Mouse (Mus musculus) layer of hippocampus, adult 9-10 months (tissue): ENCODE measurements around the gene Chit1.

Experiments
- DNase-seq: peaks from one replicate; pipeline ENCODE4 v3.0.0; 2022; ENCODE audit warnings: low spot score

Chit1 gene

DNA sequence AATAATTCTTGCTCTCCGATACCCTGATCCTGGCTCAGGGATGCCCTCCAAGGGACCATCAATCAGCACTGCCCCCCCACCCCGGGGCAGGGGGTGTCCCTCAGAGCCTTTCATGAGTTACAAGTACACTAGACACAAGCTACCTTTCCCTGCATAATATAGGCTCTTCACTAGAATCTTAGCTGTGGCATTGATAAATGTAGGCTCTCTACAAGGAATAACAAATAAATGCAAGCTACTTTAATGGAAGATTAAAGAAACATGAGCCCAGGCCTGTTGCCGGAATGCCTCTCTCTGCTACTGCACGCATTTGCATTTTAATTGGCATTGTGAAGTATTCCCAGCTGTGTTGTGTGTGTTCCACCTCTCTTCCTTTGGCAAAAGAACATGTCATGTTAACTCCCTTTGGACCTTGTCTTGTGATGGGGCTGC is 31.3 kb downstream of the Chit1 start:
- DNase-seq = no peak

DNA sequence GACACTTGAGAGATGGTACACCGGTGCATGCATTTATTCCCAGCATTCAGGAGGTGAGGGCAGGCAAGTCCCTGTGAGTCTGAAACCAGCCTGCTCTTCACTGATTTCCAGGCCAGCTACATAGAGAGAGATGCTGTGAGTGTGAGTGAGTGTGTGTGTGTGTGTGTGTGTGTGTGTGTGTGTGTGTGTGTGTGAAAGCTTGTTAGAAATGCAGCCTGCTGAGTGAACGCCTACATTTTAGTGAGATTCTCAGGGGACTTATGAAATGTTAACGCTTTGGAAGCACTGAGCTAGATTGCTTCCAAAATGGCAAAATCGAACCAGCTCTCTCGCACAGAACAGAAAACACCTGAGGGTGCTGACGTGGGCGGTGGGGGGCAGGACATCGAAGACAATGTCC is 35.0 kb downstream of the Chit1 start:
- DNase-seq = peak; percentile 8

DNA sequence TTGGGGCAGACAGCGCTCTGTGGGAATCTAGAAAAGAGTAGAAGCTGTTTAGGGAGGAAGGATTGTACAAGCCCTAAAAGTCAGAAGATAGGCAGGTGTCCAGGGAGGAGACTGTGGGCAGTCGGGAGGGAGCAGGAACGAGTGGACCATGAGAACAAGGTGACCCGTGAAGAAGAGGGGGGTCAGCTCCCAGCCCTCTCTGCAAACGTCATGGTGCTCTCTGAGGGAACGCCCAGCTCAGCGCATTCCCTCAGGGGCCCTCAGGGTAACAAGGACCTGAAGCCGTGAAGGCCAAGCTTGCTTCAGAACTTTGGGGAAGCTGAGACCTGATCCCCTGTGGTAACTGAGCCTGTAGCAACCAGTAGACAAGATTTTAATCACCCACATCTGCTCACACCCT is 39.0 kb downstream of the Chit1 start:
- no peak for DNase-seq

DNA sequence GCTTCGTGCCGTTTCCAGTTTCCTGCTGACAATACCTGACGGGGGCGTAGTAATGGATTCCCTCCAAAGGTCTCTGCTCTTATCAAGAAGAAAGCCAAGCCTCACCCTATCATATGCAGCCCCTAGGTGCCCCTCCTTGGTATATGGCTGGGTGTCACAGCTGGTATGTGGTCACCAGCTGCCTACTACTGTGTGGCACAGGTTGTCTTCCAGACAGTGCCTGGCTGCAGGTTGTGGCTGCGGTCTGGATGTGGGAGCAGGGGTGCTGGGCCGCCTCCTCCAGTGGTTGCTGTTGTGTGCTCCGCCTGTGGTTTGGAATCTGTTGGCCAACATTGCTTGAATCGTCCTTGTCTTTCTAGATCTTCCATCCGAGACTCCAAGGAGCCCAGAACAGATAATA is 39.7 kb downstream of the Chit1 start:
- DNase-seq = no peak

DNA sequence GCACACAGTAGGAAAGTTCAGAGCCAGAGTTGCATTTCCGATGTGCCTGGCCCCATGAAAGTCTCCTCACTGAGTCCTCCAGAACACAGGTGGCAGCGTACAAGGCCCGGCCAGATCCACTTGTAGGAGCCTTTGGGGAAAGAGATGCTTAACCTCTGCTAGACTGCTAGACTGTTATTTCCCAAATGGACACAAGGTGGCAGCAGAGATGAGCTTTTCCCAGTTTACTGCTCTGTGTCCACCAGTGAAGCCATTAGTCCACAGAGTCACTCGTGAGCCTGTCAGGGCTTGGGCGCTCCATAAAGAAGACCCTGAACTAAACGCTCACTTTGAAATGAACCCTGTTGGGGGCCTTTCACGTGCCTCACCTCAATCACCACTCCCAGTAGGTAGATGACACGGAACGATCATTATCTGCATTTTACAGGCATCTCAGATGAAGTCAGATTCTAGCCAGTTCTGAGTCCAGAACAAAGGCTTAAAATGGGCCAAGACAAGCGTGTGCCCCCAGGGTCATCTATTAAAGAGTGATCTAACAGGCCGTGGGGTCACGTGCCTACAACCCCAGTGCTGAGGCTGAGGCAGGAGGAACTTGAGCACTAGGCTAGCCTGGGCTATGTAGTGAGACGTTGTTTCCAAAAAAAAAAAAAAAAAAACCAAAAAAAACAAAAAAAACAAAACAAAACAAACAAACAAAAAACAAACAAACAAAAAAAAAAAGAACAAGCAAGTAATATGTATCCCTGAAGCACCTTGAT is 40.8 kb downstream of the Chit1 start:
- peak; percentile 77 for DNase-seq

DNA sequence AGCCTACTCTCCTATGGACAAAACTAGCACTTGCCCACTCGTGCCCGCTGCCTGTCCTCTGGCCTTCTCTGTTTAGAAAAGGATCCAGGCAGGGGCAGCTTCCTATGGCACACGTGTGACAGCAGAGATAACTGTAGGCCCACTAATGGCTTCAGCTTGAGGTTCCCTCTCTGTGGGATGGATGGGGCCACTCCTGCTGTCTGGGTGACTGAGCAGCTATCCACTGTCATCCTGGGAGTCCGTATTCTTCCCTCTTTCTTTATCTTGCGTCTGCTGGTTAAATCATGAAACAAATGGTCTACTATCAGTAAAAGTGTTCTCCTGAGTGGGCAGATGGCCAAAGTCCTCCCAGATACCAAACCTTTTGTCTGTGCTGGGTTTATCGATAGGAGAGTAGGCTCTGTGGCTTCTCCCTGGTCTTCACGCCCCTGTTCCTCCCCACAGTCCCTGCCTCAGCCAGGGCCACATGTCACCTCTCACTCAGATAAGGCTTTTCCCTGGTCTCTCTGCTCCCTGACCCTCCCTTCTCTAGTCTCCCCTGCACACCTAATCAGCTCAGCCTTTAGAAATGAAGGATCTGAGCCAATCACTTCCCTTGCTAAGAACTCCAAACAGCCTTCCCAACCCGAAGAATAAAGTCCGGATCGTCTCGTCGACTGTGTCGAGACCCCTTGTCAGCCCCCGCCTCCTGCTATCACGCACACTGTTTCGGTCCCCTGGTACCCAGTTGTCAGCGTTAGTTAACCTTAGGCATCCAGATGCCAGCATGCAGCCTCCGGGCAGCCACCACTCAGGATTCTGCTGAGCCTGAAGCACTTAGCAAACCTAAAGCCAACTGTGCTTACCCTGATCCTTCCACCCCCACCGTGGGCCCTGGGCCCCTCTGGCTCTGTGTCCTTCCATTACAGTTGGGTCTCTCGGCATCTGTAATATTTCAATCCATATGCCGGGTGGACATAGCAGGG is 41.9 kb downstream of the Chit1 start:
- DNase-seq = no peak

DNA sequence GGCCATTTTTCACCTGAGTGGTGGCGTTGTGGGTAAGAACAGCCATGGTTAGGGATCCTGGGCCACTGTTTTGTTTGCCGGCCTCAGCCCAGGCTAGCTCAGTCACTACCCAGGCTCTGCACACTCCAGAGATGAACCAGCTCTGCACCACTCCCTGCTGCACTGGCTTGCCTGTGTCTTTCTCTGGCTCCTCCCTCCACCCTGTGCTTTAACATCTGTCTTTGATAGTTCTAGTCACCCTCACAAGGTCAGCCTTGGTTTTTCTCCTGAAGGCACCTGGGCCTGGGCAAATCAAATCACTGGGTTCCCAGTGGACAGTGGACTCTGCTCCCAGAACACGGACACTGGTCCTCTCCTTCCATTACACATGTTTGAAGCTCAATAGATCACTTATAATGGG is 43.1 kb downstream of the Chit1 start:
- no peak for DNase-seq

DNA sequence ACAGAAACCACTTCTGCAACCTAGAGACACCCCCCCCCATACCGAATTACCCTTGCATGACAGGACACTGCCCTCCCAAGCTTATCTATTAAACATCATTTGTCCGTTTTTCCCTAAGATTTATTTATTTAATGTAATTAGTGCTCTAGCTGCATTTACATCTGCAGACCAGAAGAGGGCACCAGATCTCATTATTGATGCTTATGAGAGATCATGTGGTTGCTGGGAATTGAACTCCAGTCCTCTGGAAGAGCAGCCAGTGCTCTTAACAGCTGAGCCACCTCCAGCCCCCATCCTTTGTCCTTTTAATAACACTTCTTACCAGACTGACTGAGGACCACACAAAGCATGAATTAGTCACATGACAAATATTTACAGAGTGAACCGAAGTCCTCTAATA is 43.6 kb downstream of the Chit1 start:
- DNase-seq = no peak

DNA sequence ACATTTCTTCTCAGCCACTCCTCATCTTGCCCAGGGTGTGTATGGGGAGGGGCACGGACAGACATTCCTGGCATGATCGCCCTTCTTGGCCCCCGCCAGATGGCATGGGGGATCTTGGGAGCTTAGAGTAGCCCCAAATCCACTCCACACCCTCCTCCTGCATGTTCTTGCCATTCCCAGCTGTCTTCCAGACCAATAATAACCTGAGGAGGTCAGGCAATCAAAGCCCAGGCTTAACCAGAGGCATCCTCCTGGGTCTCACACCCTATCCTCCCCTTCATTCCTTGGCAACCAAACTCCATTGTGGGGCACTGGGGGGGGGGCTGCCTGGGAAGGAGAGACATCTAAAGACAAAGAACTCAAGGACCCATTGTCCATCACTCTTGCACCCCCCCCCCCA is 49.4 kb downstream of the Chit1 start:
- no peak for DNase-seq

DNA sequence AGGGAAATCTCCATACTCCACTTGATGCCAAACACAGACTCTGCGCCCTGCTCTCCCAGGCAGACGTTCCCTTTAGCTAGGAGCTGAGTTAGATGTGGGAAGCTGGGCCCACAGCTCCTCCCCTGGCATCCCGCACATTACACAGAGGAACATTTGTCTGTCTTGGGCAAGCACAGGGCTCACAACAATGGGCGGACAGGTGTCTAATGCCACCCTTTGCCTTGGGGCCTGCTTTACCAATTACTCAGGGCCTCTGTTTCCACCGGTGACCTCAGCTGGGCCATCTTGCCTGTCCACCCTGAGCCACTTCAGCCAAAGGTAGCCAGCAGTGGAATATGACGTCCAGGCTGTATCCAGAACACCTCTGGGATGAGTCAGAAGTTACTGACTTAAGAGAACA is 50.4 kb downstream of the Chit1 start:
- no peak for DNase-seq

DNA sequence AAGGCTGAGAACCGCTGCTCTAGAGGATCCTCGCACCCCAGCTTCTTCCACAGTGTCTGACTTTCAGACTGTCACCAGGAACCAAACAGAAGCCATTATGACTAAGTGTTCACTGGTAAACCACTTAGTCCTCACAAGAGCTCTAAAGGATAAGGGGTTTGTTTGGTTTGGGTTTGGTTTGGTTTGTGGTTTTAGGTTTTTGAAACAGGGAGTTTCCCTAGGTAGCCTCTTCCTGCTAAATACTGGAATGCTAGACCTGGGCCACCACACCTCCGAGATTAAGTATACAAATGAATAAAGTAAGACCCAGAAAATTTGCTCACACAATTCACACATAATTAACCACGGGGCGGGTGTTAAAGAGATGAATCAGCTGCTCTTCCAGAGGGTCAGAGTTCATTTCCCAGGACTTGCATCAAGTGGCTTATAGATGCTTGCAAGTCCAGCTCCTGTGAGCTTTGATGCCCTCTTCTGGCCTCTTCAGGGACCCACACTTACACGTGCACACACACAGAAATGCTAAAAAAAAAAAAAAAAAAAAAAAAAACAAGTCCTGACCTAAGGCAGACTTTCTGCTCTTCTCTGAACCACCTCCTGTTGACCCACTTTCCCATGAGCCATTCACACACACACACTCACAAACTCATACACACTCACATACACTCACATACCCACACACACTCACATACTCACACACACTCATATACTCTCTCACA is 51.6 kb downstream of the Chit1 start:
- no peak for DNase-seq

DNA sequence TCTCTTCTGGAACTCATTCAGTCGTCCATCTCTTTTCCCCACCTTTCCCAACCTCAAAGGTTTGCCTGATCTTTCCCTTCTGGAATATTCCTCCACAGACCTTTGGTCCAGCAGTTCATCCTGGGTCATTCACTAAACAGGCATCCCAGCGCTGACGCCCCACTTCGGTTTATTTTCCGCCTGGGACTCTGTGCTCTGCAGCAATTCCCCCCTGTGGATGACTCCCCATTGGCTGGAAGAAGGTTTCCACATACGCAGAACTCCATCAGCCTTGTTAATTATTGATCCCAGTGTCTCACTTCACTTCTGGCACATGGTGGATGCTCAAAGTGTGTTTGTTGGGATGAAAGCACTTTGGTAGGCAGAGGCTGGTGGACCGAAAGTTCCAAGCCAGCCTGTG is 52.4 kb downstream of the Chit1 start:
- DNase-seq = no peak

DNA sequence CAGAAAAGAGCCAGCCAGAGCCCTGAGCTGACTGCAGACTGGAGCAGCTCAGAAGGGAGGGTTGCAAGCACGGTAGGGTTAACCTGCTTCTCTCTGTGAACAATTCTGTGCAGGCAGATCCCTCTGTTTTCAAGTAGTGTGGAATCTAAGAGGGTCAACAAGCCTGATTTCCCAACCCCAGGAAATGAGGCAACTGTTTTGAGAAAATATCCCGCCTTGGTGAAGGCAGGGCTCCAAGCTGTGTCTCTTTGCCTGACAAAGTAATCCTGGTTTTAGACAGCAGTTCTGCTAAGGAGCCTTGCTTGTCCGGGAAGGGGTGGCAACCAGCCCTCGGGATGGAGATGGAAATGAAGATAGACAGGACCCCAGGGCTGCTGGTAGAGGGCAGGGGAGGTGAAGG is 53.4 kb downstream of the Chit1 start:
- no peak for DNase-seq

DNA sequence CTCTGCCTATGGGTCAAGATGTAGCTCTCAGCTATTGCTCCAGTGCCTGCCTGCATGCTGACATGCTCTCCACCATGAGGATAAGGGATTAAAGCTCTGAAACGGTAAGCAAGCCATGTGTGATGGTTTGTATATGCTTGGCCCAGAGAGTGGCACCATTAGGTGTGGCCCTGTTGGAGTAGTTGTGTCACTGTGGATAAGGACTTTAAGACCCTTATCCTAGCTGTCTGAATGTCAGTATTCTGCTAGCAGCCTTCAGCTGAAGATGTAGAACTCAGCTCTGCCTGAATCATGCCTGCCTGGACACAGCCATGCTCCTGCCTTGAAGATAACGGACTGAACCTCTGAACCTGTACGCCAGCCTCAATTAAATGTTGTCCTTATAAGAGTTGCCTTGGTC is 55.5 kb downstream of the Chit1 start:
- no peak for DNase-seq

DNA sequence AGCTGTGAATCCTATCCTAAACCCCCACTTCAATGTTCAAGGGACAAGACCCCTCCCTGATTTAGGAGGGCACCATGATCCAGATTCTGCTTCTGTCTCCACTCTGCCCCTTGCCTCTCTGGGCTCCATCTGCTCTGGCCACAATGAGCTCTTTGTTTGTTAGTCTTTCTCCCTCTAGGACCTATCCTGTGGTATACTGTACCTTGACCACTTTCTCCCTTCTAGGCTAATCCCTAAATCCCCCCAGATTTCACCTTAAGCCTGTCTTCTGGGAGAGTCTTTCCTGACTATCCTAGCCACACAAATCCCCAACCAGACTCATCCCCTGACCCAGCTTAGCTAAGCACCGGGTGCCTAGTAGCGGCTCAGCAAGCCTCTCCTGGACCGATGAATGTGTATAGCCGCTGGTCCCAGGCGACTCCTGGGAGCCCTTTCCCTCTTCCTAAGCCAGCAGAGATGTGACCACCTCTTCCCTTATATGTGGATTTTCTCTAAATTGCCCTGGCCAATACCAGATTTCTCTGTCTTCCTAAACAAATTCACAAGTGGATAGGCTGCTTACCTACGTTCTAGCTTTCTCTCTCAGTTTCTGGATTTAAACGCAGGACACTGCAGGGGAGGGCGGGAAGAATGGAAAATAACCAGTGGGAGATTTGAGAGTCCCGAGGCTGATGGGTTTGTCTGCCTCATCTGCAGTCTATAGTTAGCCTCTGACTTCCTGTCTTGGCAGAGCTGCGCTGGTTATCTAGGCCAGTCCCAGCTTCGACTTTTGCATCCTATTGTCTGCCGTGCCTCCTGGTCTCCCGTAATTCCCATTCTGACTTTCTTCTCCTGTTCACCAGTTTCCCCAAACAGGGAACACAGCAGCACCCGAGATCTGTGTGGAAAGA is 56.6 kb downstream of the Chit1 start:
- no peak for DNase-seq

DNA sequence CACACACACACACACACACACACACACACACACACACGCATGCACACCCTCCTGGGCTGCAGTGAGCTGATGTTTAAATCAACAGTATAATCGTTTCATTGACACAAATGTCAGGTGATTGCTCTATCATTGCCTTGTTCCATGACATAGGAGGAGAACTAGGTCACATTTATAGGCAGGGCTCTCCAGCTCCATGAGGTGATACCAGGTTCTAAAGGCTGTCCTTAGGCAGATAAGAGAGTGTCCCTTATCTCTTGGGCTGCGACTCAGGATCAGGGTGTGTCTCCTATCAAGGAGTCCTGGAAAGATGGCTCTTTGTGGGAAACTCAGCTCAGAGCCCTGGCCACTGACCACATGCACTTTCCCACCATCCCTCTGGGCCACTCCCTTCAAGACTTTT is 57.5 kb downstream of the Chit1 start:
- no peak for DNase-seq

DNA sequence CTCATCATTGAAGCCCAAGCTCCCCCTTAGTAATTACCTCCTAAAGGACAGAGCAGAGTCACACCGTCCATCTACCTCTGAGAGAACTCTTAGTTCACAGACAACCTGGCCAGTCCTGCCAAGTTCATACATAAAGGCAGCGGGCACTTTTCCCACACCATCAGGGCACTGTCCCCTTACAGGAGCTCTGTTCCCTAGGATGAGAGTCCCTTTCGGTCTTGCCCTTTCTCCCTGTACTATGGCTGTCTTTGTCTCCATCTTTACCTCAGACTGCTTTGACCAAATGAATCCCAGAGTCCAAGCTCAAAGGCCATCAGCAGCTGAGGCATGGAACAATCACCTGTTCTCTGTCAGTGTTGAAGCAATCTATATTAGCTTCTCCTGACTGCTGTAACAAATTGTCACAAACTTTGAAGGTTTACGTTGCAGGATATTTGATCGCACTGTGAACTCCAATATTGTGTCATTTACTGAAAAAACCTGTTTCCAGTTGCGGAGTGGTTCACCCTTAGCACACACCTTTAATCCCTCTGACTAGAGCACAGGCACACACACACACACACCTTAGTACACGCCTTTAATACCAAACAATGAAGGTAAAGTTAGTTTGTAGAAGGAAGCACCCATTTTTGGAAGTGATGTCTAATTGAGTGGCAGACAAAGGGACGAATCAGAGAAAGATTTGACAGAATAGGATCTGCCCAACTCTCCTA is 58.1 kb downstream of the Chit1 start:
- no peak for DNase-seq

DNA sequence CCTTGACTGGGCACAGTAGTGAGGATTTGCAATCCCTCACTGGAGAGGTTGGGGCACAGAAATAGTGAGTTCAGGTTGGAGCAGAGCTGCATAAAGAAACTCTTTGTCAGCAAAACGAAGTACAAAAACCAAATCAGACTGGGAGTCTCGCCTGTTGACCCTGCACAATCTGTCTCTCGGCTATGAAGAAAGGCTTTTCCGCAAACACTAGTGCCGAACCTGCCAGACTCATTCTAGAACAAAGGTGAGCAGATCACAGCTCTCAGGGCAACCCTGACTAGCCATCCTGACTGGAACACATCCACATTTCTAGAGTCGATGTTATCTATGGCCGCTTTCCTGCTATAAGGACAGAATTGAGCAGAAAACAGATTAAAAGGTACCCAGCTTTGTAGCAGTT is 62.0 kb downstream of the Chit1 start:
- DNase-seq = no peak

DNA sequence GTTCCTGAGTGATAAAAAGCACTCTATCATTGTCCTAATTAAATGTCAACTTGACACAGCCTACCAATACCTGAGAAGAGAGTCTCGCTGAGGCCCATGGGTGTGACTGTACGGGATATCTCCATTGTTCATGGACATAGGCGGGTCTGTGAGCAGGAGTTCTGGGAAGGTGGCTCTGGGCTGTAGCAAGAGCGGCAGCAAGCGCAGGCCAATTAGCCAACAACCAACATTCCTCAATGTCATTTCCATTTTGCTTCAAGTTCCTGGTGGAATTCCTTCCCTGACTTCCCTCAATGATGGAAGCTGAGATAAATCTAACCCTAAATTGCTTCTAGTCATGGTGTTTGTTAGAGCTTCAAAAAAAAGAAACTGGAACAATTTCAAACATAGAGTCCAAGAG is 66.9 kb downstream of the Chit1 start:
- no peak for DNase-seq

DNA sequence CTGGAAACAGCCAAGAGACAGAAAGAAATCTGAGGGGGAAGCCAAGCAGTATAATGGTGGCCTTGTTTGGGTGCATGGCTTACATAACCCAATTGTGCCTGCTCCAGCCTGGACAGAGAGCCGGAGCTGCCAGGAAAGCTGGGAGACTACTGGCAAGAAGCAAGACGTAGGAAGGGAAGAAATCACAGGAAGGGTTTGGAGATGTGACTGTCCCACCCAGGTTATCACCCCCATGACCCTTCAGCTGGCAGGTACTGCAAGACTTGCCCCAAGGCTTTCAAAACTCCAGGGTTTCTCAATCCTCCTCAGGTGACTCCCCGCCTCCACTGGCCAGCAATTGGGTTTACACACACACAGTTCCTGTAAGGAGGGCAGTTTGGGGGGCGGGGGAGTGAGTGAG is 71.0 kb downstream of the Chit1 start, which contains the start of gene Chil1:
Gene Chil1, plus strand, starts transcription at position 152 of the 400 bp plus-strand sequence.
- no peak for DNase-seq

DNA sequence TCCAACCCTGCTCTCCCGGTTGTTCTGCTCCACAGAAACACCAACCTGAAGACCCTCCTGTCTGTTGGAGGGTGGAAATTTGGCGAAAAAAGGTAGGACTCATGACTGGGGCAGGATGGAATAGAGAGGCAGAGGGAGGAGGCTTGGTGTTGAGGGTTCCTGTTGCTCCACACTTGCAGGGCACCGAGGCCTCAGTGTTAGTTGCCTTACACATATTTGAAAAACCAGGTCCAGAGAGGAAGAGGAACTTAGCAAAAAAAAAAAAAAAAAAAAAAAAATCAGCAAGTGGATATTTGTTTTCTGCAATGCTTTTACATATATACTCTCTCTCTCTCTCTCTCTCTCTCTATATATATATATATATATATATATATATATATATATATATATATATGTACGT is 73.0 kb downstream of the Chit1 start:
- DNase-seq = no peak
